Mouse (Mus musculus) cerebellum, adult 2 months (tissue): ENCODE data around the gene Aven.

Source experiments
- CTCF ChIP-seq: fragments of 200-500 bp; IDR thresholded peaks from 2 replicates; pipeline ENCODE4 v1.5.1; 2011; ENCODE audit warnings: low read depth, mild to moderate bottlenecking, control low read depth, low read length, moderate library complexity, borderline replicate concordance; ENCODE audit not compliant: insufficient read depth
- POLR2A ChIP-seq: fragments of 200-500 bp; IDR thresholded peaks from 2 replicates; pipeline ENCODE4 v1.6.1; 2011; ENCODE audit warnings: low read length, control low read depth, borderline replicate concordance; ENCODE audit not compliant: insufficient read depth

DNA sequence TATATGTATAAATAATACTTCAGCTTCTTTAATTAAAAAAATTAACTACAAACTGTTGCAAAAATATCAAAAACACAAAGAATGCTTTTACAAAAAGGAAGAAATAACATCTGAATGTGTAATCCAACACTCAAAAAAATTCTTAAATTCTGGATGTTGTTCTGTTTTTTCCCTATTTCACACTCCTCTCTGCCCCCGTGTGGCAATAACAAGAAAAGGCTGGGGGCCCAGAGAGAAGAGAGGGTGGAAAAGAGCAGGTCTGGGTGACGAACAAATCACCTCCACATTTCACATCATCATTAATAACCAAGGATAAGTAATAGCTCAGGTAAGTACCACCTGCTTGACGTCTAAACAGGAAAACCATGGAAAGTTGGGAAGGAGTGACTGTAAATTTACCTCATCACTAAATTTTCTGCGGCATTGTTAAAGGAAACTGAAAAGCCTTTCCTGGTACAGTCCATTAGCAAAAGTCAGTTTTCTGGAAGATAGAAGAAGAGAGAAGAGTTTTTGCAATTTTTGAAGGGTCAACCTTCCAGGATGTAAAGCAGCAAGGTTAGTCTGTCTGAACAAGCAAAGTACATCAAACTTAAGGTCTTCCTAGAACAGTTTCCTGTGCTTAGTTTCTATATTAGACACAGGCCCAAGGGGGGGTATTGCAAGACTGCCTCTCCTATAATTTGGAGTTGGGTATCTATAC, 43.0 kb upstream of the Aven start:
- TF ChIP-seq CTCF (peak; percentile 24; the same call in 1 of the 2 replicates), POLR2A (no peak)
